Mouse (Mus musculus): ENCODE data around the gene Iars2. TPM values are rescaled to one million over a fixed set of nuclear protein-coding genes. Genes with fewer than 3 reads are reported as not detected.

The Iars2 gene
- polyA plus RNA-seq, 1 experiment from 2014 or later = 29.1 TPM

DNA sequence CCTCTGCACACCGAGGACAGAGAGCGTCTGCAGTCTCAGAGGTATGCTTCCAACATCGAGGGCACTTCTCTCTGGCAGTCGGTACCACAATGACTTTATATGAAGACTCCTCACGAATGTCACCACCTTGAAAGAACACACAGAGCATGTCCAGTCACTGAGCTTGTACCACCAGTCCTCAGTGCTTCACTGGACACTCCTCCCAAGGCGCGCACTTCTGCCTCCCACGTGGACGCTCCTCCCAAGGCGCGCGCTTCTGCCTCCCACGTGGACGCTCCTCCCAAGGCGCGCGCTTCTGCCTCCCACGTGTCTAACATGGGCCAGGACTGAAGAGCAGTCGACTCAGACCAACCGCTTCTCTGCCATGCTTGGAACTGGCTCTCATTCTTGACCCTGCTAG is 42.1 kb downstream of the Iars2 start:
- Histone ChIP-seq H3K9ac (replicated peaks; ENCODE audit: low read length) (no peak overlapping the region), H3K27ac (replicated peaks; ENCODE audit: low read depth, low read length) (no peak overlapping the region), H3K4me1 (ENCODE audit: control insufficient read depth, insufficient read depth, low read length) (no peaks in the 10 kb centered on the region), H3K9me3 (replicated peaks; ENCODE audit: control insufficient read depth, low read length) (no peaks in the 10 kb centered on the region), H3K36me3 (replicated peaks; ENCODE audit: control insufficient read depth, insufficient read depth, low read depth, low read length) (peaks cover 5% of the 10 kb centered on the region), H3K4me2 (ENCODE audit: low read depth, low read length) (no peak overlapping the region), H3K4me3 (ENCODE audit: low read depth, low read length) (no peak overlapping the region), H3K27me3 (ENCODE audit: control insufficient read depth, insufficient read depth, low read length) (no peaks in the 10 kb centered on the region)
- WGBS = 93% methylated on average over 20 of the region's 20 CpGs
- DNase-seq (ENCODE audit: low spot score) = no peak
- no peak for ATAC-seq (replicated peaks; ENCODE audit: insufficient number of reproducible peaks, low FRiP score, low TSS enrichment, low read depth)

DNA sequence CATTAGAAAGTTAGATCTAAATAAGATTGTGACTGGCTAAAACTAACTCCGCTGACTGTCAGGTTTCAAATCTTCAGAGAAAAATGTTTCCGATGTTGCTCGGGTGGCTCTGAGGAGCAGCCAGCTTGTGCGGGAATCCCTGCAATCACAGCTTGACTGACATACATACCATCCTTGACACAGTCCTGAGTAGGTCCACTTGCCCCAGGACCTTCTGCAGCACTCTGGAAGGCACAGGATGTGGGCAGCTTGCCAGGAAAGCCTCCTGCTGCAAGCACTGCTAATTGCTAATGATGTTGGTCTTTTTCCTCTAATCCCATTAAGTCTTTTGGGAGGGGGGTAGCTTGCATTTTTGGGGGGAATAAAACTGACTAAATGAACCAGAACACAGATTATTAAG is 44.0 kb downstream of the Iars2 start:
- H3K27me3 ChIP-seq (ENCODE audit: control insufficient read depth, insufficient read depth, low read length) = no peaks in the 10 kb centered on the region
- DNase-seq (ENCODE audit: low spot score) = no peak
- H3K27ac ChIP-seq (replicated peaks; ENCODE audit: low read depth, low read length) = no peak overlapping the region
- no peak overlapping the region for H3K4me2 ChIP-seq (ENCODE audit: low read depth, low read length)
- H3K9ac ChIP-seq (replicated peaks; ENCODE audit: low read length) = no peak overlapping the region
- no peaks in the 10 kb centered on the region for H3K9me3 ChIP-seq (replicated peaks; ENCODE audit: control insufficient read depth, low read length)
- no peaks in the 10 kb centered on the region for H3K4me1 ChIP-seq (ENCODE audit: control insufficient read depth, insufficient read depth, low read length)
- WGBS = 85% methylated on average over 4 of the region's 4 CpGs
- H3K36me3 ChIP-seq (replicated peaks; ENCODE audit: control insufficient read depth, insufficient read depth, low read depth, low read length) = peaks cover 2% of the 10 kb centered on the region
- no peak overlapping the region for H3K4me3 ChIP-seq (ENCODE audit: low read depth, low read length)
- ATAC-seq (replicated peaks; ENCODE audit: insufficient number of reproducible peaks, low FRiP score, low TSS enrichment, low read depth) = no peak

- Histone ChIP-seq H3K9me3 (replicated peaks; ENCODE audit: control insufficient read depth, low read length) (no peaks in the 10 kb centered on the region), H3K4me2 (ENCODE audit: low read depth, low read length) (no peak overlapping the region), H3K4me1 (ENCODE audit: control insufficient read depth, insufficient read depth, low read length) (no peaks in the 10 kb centered on the region), H3K4me3 (ENCODE audit: low read depth, low read length) (no peak overlapping the region), H3K27ac (replicated peaks; ENCODE audit: low read depth, low read length) (no peak overlapping the region), H3K27me3 (ENCODE audit: control insufficient read depth, insufficient read depth, low read length) (no peaks in the 10 kb centered on the region), H3K36me3 (replicated peaks; ENCODE audit: control insufficient read depth, insufficient read depth, low read depth, low read length) (peaks cover 2% of the 10 kb centered on the region), H3K9ac (replicated peaks; ENCODE audit: low read length) (no peak overlapping the region)
- DNase-seq (ENCODE audit: low spot score) (no peak), ATAC-seq (replicated peaks; ENCODE audit: insufficient number of reproducible peaks, low FRiP score, low TSS enrichment, low read depth) (no peak)
- 91% methylated on average over 4 of the region's 4 CpGs for WGBS
Measured at GRCm38 (mm10) chr1:185284740-185285139, 44.5 kb downstream of the Iars2 start.

DNA sequence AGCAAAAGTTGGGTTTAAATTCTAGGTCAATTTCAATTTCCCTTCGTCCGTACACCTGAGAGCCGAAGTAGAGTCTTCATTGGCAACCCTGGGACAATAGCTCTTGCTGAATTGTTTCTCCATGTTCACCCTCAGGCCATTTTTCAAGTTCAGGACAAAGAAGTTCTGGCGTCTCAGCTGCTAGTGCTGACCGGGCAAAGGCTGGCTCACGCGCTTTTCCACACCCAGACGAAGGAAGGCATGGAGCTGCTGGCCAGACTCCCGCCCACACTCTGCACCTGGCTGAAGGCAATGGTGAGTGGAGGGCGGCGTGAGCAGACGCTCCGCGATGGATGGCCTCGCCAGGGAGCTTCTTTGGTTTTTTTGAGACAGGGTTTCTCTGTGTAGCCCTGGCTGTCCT is 45.9 kb downstream of the Iars2 start:
- DNase-seq (ENCODE audit: low spot score) = no peak
- ATAC-seq (replicated peaks; ENCODE audit: insufficient number of reproducible peaks, low FRiP score, low TSS enrichment, low read depth) = no peak
- Histone ChIP-seq H3K4me2 (ENCODE audit: low read depth, low read length) (no peak overlapping the region), H3K9ac (replicated peaks; ENCODE audit: low read length) (no peak overlapping the region), H3K9me3 (replicated peaks; ENCODE audit: control insufficient read depth, low read length) (no peaks in the 10 kb centered on the region), H3K36me3 (replicated peaks; ENCODE audit: control insufficient read depth, insufficient read depth, low read depth, low read length) (peaks cover 4% of the 10 kb centered on the region), H3K4me3 (ENCODE audit: low read depth, low read length) (no peak overlapping the region), H3K27me3 (ENCODE audit: control insufficient read depth, insufficient read depth, low read length) (no peaks in the 10 kb centered on the region), H3K27ac (replicated peaks; ENCODE audit: low read depth, low read length) (no peak overlapping the region), H3K4me1 (ENCODE audit: control insufficient read depth, insufficient read depth, low read length) (no peaks in the 10 kb centered on the region)
- WGBS = 93% methylated on average over 15 of the region's 15 CpGs

- no peaks in the 10 kb centered on the region for H3K27me3 ChIP-seq (ENCODE audit: control insufficient read depth, insufficient read depth, low read length)
- DNase-seq (ENCODE audit: low spot score) (no peak), ATAC-seq (replicated peaks; ENCODE audit: insufficient number of reproducible peaks, low FRiP score, low TSS enrichment, low read depth) (no peak)
- H3K36me3 ChIP-seq (replicated peaks; ENCODE audit: control insufficient read depth, insufficient read depth, low read depth, low read length) = peaks cover 4% of the 10 kb centered on the region
- no peaks in the 10 kb centered on the region for H3K4me1 ChIP-seq (ENCODE audit: control insufficient read depth, insufficient read depth, low read length)
- H3K27ac ChIP-seq (replicated peaks; ENCODE audit: low read depth, low read length) = no peak overlapping the region
- H3K4me2 ChIP-seq (ENCODE audit: low read depth, low read length) = no peak overlapping the region
- no peak overlapping the region for H3K4me3 ChIP-seq (ENCODE audit: low read depth, low read length)
- no peaks in the 10 kb centered on the region for H3K9me3 ChIP-seq (replicated peaks; ENCODE audit: control insufficient read depth, low read length)
- no peak overlapping the region for H3K9ac ChIP-seq (replicated peaks; ENCODE audit: low read length)
- 93% methylated on average over 11 of the region's 11 CpGs for WGBS
Measured at GRCm38 (mm10) chr1:185282846-185283245, 46.4 kb downstream of the Iars2 start.

DNA sequence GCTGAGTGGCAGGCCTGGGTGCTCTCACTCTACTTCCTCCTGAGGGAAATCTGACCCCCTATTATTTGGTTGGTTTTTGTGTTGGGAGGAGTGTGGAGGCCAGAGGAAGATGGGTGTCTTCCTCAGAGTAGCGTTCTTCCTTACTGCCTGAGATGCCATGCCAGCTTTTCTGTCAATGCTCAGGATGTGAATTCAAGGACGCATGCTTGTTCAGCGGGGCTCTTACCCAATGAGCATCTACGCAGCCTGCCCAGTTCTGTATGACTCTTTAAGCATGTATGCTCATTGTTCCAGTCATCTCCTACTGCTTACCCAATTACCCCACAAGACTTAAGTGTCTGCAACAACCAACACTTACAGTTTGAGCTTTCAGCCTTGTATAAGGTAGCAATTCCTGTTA is 48.6 kb downstream of the Iars2 start:
- Histone ChIP-seq H3K27me3 (ENCODE audit: control insufficient read depth, insufficient read depth, low read length) (no peaks in the 10 kb centered on the region), H3K36me3 (replicated peaks; ENCODE audit: control insufficient read depth, insufficient read depth, low read depth, low read length) (peaks cover 4% of the 10 kb centered on the region), H3K27ac (replicated peaks; ENCODE audit: low read depth, low read length) (no peak overlapping the region), H3K9me3 (replicated peaks; ENCODE audit: control insufficient read depth, low read length) (no peaks in the 10 kb centered on the region), H3K4me3 (ENCODE audit: low read depth, low read length) (no peak overlapping the region), H3K9ac (replicated peaks; ENCODE audit: low read length) (no peak overlapping the region), H3K4me2 (ENCODE audit: low read depth, low read length) (no peak overlapping the region), H3K4me1 (ENCODE audit: control insufficient read depth, insufficient read depth, low read length) (no peaks in the 10 kb centered on the region)
- no peak for DNase-seq (ENCODE audit: low spot score)
- no peak for ATAC-seq (replicated peaks; ENCODE audit: insufficient number of reproducible peaks, low FRiP score, low TSS enrichment, low read depth)
- WGBS = 91% methylated on average over 4 of the region's 4 CpGs

DNA sequence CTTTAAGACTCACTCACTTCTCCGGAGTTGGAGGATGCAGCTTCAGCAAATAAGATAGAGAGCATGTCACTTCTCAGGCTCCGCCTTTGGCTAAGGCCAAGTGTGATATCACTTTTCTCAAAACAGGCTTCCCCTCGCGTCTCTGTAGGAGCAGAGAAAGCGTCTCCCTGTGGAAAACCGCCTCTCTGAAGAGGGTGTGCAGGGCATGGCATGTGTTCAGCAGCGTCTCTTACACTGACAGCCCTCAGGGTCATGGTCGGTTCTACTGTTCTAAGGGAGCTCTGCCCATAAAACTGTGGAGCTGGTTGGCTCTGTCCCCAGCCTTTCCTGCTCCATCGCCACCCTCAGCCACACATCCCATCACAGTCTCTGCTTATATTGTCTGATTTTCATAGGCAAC is 49.9 kb downstream of the Iars2 start:
- Histone ChIP-seq H3K9ac (replicated peaks; ENCODE audit: low read length) (no peak overlapping the region), H3K4me2 (ENCODE audit: low read depth, low read length) (no peak overlapping the region), H3K27ac (replicated peaks; ENCODE audit: low read depth, low read length) (no peak overlapping the region), H3K4me1 (ENCODE audit: control insufficient read depth, insufficient read depth, low read length) (no peaks in the 10 kb centered on the region), H3K9me3 (replicated peaks; ENCODE audit: control insufficient read depth, low read length) (no peaks in the 10 kb centered on the region), H3K36me3 (replicated peaks; ENCODE audit: control insufficient read depth, insufficient read depth, low read depth, low read length) (peaks cover 4% of the 10 kb centered on the region), H3K27me3 (ENCODE audit: control insufficient read depth, insufficient read depth, low read length) (no peaks in the 10 kb centered on the region), H3K4me3 (ENCODE audit: low read depth, low read length) (no peak overlapping the region)
- no peak for DNase-seq (ENCODE audit: low spot score)
- WGBS = 85% methylated on average over 9 of the region's 9 CpGs
- no peak for ATAC-seq (replicated peaks; ENCODE audit: insufficient number of reproducible peaks, low FRiP score, low TSS enrichment, low read depth)

GRCm38 (mm10) chr1:185277022-185277421 is 52.2 kb downstream of the Iars2 start:
- no peak overlapping the region for H3K27ac ChIP-seq (replicated peaks; ENCODE audit: low read depth, low read length)
- H3K36me3 ChIP-seq (replicated peaks; ENCODE audit: control insufficient read depth, insufficient read depth, low read depth, low read length) = peaks cover 4% of the 10 kb centered on the region
- WGBS = 82% methylated on average over 11 of the region's 11 CpGs
- no peaks in the 10 kb centered on the region for H3K4me1 ChIP-seq (ENCODE audit: control insufficient read depth, insufficient read depth, low read length)
- no peak overlapping the region for H3K9ac ChIP-seq (replicated peaks; ENCODE audit: low read length)
- H3K4me2 ChIP-seq (ENCODE audit: low read depth, low read length) = no peak overlapping the region
- no peaks in the 10 kb centered on the region for H3K27me3 ChIP-seq (ENCODE audit: control insufficient read depth, insufficient read depth, low read length)
- ATAC-seq (replicated peaks; ENCODE audit: insufficient number of reproducible peaks, low FRiP score, low TSS enrichment, low read depth) (no peak), DNase-seq (ENCODE audit: low spot score) (no peak)
- no peaks in the 10 kb centered on the region for H3K9me3 ChIP-seq (replicated peaks; ENCODE audit: control insufficient read depth, low read length)
- H3K4me3 ChIP-seq (ENCODE audit: low read depth, low read length) = no peak overlapping the region
